Mouse (Mus musculus) granulocyte monocyte progenitor cell, adult 5-6 weeks (primary cell): ENCODE results near the gene Wdr31. TPM values are rescaled to one million over a fixed set of nuclear protein-coding genes. Genes with fewer than 3 reads are reported as not detected.

ENCODE experiments used
- ATAC-seq: replicated peaks from 2 replicates; pipeline ENCODE4 v1.8.0; 2016; ENCODE audit warnings: mild to moderate bottlenecking, moderate TSS enrichment, inconsistent platforms; ENCODE audit not compliant: poor library complexity, severe bottlenecking
- total RNA-seq, 2 experiments: library from RNA; stranded (forward) in 1 of 2; stranded (reverse) in 1 of 2; fragments of 200-712, 200-1000 nt in 1 of 2; fragments of >200 nt in 1 of 2; fragmentation: Nextera tagmentation in 1 of 2; gene quantifications; 2 replicates each; pipeline ENCODE4 v1.2.3; 2014 to 2017

Wdr31 gene
- total RNA-seq, 2 experiments from 2014 or later, result 1.2 to 1.5 TPM

DNA sequence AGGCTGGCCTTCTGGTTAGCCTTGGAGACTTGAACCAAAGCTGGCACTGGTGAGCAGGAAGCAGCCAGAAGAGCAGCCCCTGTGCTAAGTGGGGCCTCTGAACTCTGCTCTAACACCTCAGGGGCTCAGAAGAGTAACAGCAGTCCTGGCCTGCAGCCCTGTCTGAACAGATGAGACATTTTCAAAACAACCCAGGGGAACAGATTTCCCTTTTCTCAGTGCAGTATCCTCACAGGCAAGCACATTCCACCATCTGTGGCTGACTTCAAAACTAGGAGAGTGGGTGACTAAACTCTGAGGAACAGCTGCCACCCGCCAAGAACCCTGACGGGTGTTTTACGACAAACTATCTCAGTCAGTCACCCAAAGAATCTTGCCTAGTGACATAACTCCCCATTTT lies 11.6 kb downstream of the Wdr31 start:
- no peak for ATAC-seq

DNA sequence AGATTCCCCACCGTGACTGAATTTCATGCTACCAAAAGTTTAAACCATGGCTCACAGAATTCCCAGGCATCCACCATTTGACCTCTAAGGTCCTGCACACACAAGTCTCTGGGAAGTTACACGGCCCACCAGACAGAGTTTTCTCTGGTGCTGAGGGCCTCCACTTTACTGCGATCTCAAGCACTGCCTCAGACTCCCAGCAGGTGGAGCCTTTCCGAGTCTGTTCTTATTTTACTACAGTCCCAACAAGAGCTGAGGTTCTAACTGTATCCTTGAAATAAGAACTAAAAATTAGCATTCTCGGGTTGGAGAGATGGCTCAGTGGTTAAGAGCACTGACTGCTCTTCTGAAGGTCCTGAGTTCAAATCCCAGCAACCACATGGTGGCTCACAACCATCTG lies 15.7 kb downstream of the Wdr31 start:
- ATAC-seq, result peak; percentile 69

DNA sequence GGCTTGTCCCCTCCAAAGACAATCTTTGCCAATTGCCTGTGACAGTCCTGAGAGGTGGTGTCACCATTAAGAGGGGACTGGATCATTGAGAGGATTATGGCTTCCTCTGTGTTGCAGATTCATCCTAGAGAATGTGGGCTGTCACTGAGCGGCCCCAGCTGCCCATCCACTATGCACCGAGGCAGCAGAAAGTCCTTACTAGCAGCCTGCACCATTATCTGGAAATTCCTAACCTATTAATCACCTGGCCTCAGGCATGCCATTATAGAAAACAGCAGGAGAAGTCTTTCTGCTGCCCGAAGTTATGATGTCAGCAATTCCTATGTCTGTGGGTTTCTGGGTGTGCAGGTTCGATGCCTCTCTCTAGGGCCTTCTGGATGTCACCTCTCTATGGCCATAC lies 29.7 kb downstream of the Wdr31 start:
- no peak for ATAC-seq

DNA sequence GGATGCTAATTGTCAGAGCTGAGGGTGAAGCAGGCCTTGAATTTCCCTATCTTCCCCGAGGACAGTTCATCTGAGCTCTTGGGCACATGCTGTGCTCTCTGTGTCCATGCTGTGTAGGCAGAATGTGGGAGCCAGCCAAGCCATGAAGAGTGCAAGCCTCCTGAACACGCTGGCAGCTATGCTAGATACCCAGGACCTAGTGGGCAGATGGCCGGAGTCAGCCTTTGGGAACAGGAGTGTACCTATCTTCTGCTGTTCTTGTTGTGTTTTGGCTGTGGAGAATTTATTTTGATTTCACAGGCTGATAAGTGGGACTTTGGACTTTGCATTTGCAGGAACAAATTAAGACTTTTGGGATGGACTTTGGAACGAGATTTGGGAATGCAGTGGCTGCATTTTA lies 30.2 kb downstream of the Wdr31 start:
- ATAC-seq, result no peak

DNA sequence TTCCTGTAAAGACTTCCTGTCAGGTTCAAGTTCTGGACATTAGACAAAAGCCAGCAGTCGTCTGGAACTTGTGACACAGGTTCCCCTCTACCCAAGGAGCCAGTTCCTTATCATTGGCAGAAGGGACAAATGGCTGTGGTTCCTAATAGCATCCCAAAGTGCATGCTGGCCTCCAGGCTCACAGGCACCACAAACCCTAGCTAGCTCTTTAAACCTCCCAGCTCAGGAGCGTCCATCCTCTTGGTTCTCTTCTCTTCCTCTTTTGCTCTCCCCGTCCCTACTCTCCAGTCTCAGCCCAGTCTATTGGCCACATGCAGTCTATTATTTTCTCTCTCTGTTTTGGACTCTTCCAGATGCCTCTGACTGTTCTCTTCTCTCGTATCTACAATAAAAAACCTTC lies 30.9 kb downstream of the Wdr31 start:
- ATAC-seq, result peak; percentile 82

DNA sequence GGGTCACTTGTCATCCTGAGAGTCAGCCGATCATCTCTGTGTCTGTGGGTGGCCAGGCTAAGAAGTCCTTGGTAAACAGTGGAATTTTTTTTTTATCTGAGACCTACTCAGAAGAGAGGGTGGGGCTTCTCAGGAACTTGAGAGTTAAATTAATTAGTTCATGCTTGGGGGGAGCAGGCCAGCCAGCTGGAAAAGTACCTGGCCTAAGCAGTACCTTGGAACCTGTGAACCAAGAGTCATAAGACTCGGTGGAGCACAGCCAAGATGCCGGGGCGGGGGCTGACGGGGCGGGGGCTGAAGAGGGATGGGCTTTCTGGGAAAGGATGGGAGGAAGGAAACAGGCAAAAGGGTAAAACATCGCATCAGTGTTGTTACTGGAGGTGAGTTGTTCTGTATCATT lies 32.8 kb downstream of the Wdr31 start:
- no peak for ATAC-seq

DNA sequence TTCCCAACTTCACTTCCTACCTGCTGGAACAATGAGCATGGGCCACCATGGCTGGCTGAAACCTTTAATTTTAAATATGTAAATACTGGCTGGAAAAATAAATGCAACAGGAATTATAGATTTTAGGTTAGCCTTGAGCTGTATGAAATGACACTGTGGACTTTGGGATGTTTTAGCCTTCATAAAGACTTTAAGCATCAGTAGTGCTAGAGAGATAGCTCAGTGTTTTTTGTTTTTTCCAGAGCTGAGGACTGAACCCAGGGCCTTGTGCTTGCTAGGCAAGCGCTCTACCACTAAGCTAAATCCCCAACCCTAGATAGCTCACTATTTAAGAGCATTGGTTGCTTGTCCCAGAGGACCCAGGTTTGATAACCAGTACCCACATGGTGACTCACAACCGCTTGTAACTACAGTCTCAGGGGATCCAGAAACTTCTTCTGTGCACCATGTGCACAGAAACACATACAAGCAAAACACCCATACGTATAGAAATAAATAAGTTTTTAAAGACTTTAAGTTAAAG lies 33.4 kb downstream of the Wdr31 start:
- ATAC-seq, result no peak

DNA sequence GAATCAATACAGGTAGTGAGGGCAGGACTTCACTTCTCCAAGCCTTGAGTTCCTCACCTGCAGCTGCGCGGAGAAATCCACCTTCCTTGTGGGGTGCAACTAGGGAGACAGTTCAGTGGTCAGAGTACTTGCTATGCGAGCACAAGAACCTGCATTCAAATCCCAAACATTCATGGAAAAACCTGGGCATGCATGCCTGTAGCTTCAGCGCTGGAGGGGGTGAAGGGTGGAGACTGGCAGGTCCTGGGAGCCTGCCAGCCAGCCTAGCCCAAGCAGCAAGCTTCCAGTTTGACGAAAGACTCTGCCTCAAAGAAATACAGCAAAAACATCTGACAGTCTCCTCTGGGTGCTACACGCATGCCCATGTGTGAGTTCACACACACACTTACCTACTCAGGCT lies 35.6 kb downstream of the Wdr31 start, which contains the start of gene Rnf183:
Gene Rnf183, minus strand, starts transcription at position 172 of the 400 bp plus-strand sequence.
- no peak for ATAC-seq

DNA sequence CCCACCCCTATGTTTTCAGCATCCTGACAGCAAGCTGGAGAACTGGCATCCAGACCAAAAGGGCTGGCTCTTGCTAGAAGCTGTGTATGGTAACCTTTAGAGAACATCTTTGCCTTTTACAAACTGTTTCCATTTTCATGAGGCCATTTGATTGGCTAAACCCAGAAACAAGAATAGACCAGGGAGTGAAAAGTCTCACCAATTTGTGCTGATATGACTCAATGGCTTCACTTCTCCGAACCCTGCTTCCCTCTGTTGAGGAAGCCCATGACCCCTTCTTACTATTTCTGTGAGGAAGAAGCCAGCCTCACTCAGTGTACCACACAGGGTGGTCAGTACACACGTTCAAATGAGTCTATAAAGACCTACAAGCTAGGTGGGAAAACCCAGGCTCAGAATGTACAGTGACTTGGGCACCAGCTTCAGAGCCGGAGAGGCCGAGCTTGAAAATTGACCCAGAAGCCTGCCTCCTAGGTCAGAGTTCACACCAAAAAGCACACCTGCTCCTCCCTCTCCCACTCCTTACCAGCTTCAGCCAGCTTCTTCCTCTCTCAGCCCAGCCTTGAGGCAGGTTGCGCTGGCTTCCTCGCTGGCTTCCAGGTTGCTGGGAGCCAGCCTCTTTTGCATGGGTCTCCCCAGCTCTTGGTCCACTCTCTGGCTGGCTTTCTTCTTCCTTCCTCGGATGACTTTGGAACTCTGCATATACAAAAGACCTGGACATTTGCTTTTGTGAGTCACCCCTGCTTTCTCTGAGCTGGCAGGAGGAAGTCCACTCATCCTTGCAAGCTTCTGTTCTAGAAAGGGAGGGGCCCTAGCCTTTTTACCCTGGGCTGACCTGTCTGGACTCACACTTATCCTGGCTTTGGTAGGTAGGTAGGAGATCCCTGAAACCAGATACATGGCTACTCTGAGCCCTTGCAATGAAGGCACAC lies 36.5 kb downstream of the Wdr31 start:
- ATAC-seq, result 0 out of 2 replicates have a peak, but pooled peaks have one; percentile 12

DNA sequence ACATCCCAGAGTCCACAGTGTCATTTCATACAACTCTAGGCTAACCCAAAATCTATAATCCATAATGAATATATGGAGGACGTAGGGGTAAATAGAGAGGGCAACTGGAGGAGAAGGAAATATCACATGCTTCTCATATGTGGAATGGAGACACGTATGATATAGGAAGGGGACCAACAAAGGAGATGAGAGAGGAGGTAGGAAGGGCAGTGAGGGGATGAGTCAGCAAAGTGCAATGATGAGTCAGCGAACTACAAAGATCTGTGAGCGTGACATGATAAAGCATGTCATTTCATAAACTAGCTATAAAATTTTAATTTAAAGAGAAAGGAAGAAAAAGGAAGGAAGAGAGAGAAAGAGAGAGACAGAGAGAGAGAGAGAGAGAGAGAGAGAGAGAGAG lies 39.2 kb downstream of the Wdr31 start:
- no peak for ATAC-seq

DNA sequence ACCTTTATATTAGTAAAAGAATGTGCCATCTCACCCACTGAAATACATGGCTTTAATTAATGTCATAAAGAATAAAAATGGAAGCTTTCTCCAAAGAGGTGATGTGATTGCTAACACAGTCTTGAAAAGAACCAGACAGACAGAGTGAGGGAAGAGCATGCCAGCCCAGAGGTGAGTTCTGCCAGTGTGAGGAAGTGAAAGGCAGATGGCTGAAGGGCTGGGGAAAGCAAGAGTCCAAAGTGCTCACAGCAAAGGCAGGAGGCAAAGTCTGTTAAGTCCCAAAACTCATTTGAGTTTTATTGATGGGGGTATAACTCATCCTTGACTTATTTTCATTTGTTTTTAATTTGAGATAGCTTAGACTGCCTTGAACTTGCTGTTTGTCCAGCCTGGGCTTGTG lies 40.0 kb downstream of the Wdr31 start:
- ATAC-seq, result no peak

DNA sequence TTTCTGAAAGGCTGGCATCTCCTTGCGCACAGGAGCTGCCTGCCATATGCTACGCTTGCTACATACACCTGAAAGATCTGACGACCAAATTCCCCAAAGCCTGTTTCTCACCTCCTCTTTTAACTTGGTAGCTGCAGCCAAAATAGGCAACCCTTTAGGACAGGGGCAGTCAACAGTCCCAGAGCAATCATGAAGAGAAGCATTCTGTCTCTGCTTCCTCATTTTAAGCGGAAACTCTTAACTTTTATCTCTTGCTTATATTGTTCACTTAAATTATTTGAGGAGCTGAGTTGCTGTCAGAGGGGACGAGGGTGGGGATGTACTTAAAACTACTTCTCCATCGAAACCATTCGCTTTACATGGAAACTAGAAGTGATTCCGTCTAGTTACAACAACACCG lies 41.1 kb downstream of the Wdr31 start:
- peak; percentile 28; the same call in 1 of the 2 replicates for ATAC-seq

DNA sequence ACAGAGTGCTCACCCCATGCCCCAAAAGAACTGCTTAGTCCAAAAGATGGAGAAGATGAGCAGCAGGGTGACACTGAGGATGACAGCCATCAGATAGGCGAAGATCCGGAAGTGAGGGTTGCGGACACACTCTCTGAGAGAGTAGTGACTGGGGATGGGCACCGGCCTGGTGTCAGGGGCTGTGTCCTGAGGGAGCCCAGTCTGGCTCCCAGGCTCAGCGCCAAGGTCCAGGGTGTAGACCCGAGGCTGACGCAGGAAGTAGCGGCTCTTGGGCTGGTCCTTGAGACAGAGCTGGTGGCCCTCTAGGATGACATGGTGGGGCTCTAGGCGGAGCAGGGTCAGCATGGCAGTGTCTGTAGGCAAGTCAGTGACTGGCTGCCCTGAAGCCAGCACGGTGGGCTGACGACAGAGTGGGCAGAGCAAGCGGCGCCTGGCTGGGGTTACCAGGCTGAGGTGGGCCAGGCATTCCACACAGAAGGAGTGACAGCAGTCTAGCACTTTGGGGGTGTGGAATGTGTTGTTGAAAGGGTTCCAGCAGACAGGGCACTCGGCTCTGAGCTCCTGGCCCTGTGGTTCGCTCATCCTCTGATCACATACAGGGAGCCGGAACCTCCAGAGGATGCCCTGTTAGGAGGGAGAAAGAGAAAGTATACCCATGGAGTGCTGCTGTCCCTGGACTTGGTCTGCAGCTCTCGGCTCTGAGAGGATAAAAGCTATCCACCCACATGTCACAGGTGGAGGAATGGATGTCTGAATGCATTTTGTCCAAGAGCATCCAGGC lies 42.5 kb downstream of the Wdr31 start:
- 0 out of 2 replicates have a peak, but pooled peaks have one; percentile 6 for ATAC-seq

DNA sequence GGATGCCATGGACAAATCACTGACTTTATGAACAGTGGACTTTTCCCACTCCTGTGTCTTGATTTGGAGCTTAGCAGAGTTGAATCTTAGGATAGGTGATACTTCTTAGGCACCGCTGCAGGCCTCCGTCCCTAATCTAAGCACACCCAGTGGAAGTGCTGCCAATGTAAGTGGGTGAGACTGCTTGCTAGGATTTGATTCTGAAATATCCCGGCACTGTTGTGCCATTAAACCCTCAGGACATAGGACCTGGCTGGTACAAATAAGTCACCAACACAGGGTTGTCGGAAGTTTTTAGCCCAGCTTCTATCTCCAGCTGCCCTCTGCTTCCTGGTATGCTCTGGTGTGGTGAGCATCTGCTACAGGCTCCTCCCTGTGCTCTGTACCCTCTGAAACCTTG lies 44.8 kb downstream of the Wdr31 start:
- ATAC-seq, result no peak

DNA sequence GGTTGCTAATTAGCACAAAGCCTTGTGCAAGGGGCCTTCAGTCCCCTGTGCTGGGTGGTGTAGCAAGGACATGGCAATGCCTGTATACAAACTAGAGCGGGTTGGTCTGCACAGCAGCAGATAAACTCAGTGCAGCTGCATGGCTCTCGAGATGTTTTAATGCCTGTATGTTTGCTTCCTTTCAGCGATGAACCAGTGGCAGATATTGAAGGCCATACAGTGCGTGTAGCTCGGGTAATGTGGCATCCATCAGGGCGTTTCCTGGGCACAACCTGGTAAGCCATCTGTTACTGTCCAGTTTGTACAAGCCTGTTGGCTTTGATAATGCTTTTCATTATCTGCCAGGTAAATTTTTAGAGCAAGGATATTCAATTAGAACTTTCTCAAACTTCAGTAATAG lies 51.6 kb downstream of the Wdr31 start:
- no peak for ATAC-seq

DNA sequence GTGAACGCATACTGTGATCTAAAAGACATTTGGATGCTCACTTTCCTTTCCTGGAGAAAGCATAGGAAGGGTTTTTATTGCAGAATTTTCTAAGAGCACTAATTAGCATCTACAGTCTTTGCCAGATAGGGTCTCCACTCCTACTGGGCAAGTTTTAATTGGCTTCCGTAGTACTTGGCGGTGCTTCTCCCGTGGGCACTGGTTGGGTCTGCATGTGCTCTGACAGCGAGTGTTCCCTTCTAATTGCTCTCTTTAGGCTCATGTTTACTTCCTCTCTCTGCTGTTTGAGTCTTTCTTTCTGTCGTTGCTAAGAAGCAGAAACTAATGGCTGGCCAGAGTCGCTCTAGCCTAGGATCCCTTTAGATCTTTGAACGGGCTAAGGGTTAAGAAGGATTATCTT lies 52.2 kb downstream of the Wdr31 start:
- ATAC-seq, result no peak

DNA sequence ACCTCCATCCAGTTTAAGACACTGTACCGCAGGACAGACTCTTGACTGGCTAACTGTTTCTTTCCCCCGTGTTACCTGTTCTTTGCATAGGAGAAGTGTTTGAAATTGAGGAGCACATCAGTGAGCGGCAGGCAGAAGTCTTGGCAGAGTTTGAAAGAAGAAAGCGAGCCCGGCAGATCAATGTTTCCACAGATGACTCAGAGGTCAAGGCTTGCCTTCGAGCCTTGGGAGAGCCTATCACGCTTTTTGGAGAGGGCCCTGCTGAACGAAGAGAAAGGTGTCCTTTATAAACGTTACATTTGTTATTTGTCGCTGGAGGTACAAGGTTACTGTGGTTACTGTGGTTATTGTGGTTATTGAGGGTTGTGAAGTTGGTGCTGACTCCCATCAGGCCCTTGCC lies 59.1 kb downstream of the Wdr31 start:
- no peak for ATAC-seq

DNA sequence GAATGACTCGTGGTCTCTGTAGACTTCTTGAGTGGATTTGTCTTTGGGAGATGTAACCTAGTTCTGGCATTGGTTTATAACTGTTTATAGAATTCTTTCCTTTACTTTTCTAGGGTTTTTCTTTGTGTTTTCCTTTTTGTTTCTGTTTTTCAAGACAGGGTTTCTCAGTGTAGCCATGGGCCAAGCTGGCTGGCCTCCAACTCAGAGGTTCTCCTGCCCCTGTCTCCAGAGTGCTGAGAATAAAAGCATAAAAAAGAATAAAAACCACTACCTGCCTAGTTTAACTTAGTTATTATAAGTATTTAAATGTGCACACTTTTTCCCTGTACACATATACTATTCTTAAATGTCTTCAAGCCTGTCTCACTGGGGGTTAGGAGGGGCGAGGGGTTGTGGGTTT lies 60.4 kb downstream of the Wdr31 start:
- no peak for ATAC-seq

DNA sequence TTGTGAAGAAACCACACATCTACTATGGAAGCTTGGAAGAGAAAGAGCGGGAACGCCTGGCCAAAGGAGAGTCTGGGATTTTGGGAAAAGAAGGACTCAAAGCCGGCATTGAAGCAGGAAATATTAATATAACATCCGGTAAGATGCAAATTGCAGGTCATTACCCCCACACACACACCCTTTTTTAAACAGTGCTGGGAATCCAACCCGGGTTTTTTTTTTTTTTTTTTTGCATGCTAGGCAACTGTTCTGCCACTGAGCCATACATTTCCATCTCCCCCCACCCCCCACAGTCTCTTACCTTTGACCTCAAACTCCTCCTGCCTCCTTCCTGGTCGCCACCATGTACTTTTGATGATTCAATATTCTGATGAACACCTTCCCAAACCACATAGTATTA lies 61.1 kb downstream of the Wdr31 start:
- ATAC-seq, result no peak

DNA sequence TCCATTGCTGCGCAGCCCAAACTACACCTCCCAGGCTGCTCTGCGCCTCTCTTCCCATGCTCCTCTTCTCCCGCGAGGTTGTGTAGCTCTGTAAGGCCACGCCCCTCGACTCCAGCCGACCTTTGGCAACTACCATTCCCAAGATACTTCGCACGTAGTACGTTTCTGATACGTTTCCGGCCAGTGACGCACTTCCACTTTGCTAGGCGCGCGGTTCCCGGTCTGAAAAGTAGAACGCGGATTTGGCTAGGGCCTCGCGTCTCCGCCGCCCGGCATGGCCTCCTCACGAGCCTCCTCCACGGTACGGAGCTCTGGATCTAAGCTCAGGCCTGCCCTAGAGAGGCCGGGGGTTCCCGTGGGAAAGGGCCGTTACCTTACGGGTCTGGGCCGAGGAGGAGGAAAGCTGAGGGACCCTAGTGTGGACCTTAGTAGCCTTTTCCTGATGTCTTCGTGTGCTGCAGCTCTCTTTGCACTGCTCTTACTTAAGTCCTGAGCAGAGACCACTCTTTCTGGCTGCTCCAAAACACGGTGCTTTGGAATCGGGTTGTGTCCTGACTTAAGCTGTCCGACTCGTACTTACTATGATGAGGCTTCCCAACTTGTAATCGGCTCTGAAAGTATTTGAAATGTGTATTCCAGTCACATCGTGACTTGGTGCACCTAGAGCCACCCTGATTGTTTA lies 62.0 kb downstream of the Wdr31 start, which contains the start of the genes Cdc26 and Prpf4:
Gene Cdc26, minus strand, starts transcription at position 42 of the 682 bp plus-strand sequence.
Gene Prpf4, plus strand, starts transcription at position 197 of the 682 bp plus-strand sequence.
- peak; percentile 94 for ATAC-seq
